9 mouse cellular contexts compared by ENCODE assay signal in genomic region chr16:11940477-11940876, GRCm38 (mm10). TPM values are rescaled to one million over a fixed set of nuclear protein-coding genes. Genes with fewer than 3 reads are reported as not detected.
DNase-seq lines count a peak whose midpoint lies in the region; ATAC-seq and TF ChIP-seq lines count a peak whose summit lies in the region.
"Had no signal": no experiment of that assay in that cellular context is flagged by ENCODE, and none has a peak within 500 bp of the region (broad histone marks: within the 10 kb centered on the region; RNA-seq: fewer than 3 reads in every experiment).

No protein-coding gene starts in this region.

- no peaks in the 10 kb centered on the region for H3K36me3 ChIP-seq in lung, embryonic 14.5 days (ENCODE audit: insufficient read depth)
- H3K36me3 ChIP-seq: neural tube, embryonic 12.5 days had no signal

- H3K27ac ChIP-seq in lung, embryonic 14.5 days (ENCODE audit: low read depth), result no peak overlapping the region
- H3K27ac ChIP-seq: neural tube, embryonic 12.5 days had no signal

- no peak overlapping the region for H3K4me3 ChIP-seq in lung, embryonic 14.5 days (ENCODE audit: low read depth, low read length)
- H3K4me3 ChIP-seq: neural tube, embryonic 12.5 days had no signal

- DNase-seq in gastrocnemius, adult 18-20 months (ENCODE audit: low spot score), result peak; percentile 48
- DNase-seq in gastrocnemius, postnatal 25 days, result no peak
- peak; percentile 55 to 57 for DNase-seq in right cerebral cortex, adult 2 months (ENCODE audit: low spot score in 2 of 2)
- no peak for DNase-seq in right cerebral cortex, postnatal 25 days
- peak; percentile 53 to 76 for DNase-seq in cerebellum, adult 18-20 months
- peak; percentile 69 for DNase-seq in induced T-regulatory cell, adult 2 months (ENCODE audit: low read depth)
- DNase-seq in lung, embryonic 14.5 days, result peak; percentile 74
- peak; percentile 36 for DNase-seq in thymus, postnatal 25 days

- TF ChIP-seq CTCF in lung, embryonic 14.5 days (IDR thresholded peaks at IDR 0.05; ENCODE audit: low read depth), result peak; percentile 79

- H3K27me3 ChIP-seq in lung, embryonic 14.5 days (ENCODE audit: insufficient read depth, low read length), result no peaks in the 10 kb centered on the region
- H3K27me3 ChIP-seq: neural tube, embryonic 12.5 days had no signal

- H3K9me3 ChIP-seq in lung, embryonic 14.5 days (ENCODE audit: low read depth, low read length), result no peaks in the 10 kb centered on the region
- H3K9me3 ChIP-seq: neural tube, embryonic 12.5 days had no signal

- no peaks in the 10 kb centered on the region for H3K4me1 ChIP-seq in lung, embryonic 14.5 days (ENCODE audit: insufficient read depth)
- H3K4me1 ChIP-seq: neural tube, embryonic 12.5 days had no signal

- no peak overlapping the region for H3K4me2 ChIP-seq in lung, embryonic 14.5 days
- H3K4me2 ChIP-seq: neural tube, embryonic 12.5 days had no signal

- no peak for ATAC-seq in lung, embryonic 14.5 days (ENCODE audit: insufficient read depth)

- H3K9ac ChIP-seq in lung, embryonic 14.5 days, result no peak overlapping the region
- H3K9ac ChIP-seq: neural tube, embryonic 12.5 days had no signal

RNA-seq across cellular contexts. Expression of gene Cpped1, which starts 31.2 kb away (rescaled TPM):
- total RNA-seq in gastrocnemius, adult 18-20 months (2021), result 10 to 100 TPM; 30.3 to 33.6 TPM
- 10 to 100 TPM; 29.5 to 33.1 TPM for total RNA-seq in gastrocnemius, postnatal 25 days (2021)
- polyA plus RNA-seq in lung, embryonic 14.5 days (2014; fragmentation: Nextera tagmentation; extraction: Ambion mirVana), result 24.3 and 26.0 TPM in 2 replicates

RNA-seq across cellular contexts. Expression of gene Shisa9, which starts 43.4 kb away (rescaled TPM):
- not detected for total RNA-seq in gastrocnemius, adult 18-20 months (2021)
- total RNA-seq in gastrocnemius, postnatal 25 days (2021), result not detected
- polyA plus RNA-seq in lung, embryonic 14.5 days (2014; fragmentation: Nextera tagmentation; extraction: Ambion mirVana), result 4.5 and 5.8 TPM in 2 replicates

Comparison
In these comparisons a context has a peak if more than half of its experiments do, and no peak if none do; other contexts are left out.
1. DNase-seq: peak in gastrocnemius, adult 18-20 months (single experiment), right cerebral cortex, adult 2 months (2 of 2), cerebellum, adult 18-20 months (2 of 2), induced T-regulatory cell, adult 2 months (single experiment), lung, embryonic 14.5 days (single experiment) and thymus, postnatal 25 days (single experiment); none in gastrocnemius, postnatal 25 days (single experiment) and right cerebral cortex, postnatal 25 days (single experiment).